Mouse (Mus musculus) activated CD4-positive, CD25-positive, alpha-beta regulatory T cell, adult 4 months (primary cell): Measurements from ENCODE around the gene Gm2004. TPM values are rescaled to one million over a fixed set of nuclear protein-coding genes. Genes with fewer than 3 reads are reported as not detected.
"Not testable (repeated sequence)": the region's sequence is repeated elsewhere in the genome, so short reads cannot be mapped to it uniquely, and the experiment has no call there.

Source experiments
- ATAC-seq: one replicate; pipeline ENCODE4 v1.8.0; 2017
- polyA plus RNA-seq, 2 experiments: library from polyadenylated mRNA; unstranded; fragments of 100-300 nt; shearing (Covaris generic); gene quantifications; one replicate each; pipeline ENCODE4 v1.2.1; 2017

Gene Gm2004
- under 1 TPM; 0.28 to 0.41 TPM for polyA plus RNA-seq

DNA sequence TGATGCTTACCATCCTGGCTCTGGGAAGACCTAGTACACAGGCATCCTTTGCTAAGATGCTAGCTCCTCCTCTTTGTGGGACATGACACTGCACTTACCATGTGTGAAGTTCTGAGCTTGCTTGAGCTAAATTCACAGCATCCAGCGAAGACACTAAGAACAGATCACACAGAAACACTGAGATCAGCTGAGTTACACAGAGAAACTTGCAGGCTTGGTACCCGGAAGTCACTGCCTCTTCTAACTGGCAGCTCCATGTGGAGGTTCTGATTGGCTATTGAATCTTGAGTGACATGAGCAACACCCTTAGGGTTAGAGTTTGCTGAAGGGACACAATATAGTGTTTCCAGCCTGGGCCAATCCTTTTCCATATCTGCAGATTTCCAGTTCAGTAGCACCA, at the start of gene Gm2004:
Gene Gm2004 (minus strand): TSS at position 101 of the 400 bp plus-strand sequence.
- ATAC-seq, result not testable (repeated sequence)

Other genes with a start within 250 kb of the Gm2004 start
- 1 to 10 TPM; 3.3 to 4.1 TPM for gene Zfp966, start 218.7 kb downstream of the Gm2004 start, polyA plus RNA-seq
- gene Gm2026, start 184.5 kb downstream of the Gm2004 start, polyA plus RNA-seq, result 1 to 10 TPM; 5.6 to 6.0 TPM
- 1 to 10 TPM in 1 of 2 experiments, not detected in 1; 2.5 TPM for gene 2210418O10Rik, start 76.7 kb upstream of the Gm2004 start, polyA plus RNA-seq
- not detected for gene Gm11009, start 169.7 kb upstream of the Gm2004 start, polyA plus RNA-seq